Mouse (Mus musculus) thymus, postnatal 25 days (tissue): ENCODE measurements around the gene Mtrex.

Experiments
- DNase-seq: peaks from one replicate; pipeline ENCODE4 v3.0.0; 2022

Gene Mtrex

GRCm38 (mm10) chr13:112927287-112928001 lies at the start of gene Mtrex, which contains the start of gene Dhx29:
Gene Mtrex, minus strand, starts transcription at chr13:112927398.
Gene Dhx29, plus strand, starts transcription at chr13:112927454.
- peak; percentile 98 for DNase-seq

- no peak for DNase-seq
Observed at GRCm38 (mm10) chr13:112976720-112977119, 49.5 kb upstream of the Mtrex start.

DNA sequence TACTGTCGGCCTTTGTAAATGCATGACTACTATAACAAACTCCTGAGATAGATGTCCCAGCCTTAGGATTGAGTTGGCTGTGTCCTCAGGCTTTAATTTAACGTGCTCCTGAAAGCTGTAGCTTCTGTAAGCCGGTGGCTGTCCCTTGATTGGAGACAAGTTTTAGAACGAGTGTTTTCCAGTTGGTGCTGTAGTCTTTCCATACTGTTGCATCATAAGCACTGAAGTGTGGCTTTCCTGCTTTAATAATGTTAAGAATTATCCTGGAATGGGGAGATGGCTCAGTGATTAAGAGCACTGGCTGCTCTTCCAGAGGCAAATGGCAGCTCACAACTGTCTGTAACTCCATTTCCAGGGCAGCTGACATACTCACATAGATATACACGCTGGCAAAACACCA lies 40.1 kb upstream of the Mtrex start:
- DNase-seq, result no peak

DNA sequence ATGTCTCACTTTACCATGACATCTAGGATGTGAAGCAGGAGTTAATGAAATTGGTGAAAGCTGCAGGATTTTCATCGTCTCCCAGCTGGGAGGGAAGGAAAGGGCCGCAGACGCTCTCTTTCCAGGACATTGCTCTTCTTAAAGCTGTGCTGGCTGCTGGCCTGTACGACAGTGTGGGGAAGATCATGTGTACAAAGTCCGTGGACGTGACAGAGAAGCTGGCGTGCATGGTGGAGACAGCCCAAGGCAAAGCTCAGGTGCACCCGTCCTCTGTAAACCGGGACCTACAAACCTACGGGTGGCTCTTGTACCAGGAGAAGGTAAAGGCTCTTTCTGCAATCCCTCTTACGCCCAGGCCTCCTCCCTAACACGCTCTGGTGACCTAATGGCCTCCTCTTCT lies 37.2 kb upstream of the Mtrex start:
- no peak for DNase-seq

- DNase-seq, result no peak
Observed at GRCm38 (mm10) chr13:112963081-112963480, 35.9 kb upstream of the Mtrex start.

DNA sequence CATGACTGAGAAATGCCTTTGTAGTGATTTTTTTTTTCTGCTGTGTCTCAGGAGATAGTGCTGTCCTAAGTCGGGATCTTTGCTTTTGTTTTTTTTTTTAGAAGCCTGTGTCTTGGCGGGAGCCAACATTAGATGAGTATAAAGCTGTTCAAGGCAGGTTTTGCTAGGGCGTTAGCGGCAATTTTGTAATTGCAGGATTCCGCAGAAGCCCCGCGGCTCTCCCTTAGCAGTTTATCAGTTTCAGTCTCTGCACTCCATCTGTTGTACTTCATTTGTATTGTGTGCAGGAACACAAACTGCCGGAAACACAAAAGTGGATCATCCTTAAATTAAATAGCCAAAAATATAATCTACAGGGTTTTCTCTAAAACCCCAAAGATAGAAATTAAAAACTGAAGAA lies 26.9 kb upstream of the Mtrex start:
- DNase-seq, result no peak

GRCm38 (mm10) chr13:112945900-112946299 lies 18.7 kb upstream of the Mtrex start:
- no peak for DNase-seq

DNA sequence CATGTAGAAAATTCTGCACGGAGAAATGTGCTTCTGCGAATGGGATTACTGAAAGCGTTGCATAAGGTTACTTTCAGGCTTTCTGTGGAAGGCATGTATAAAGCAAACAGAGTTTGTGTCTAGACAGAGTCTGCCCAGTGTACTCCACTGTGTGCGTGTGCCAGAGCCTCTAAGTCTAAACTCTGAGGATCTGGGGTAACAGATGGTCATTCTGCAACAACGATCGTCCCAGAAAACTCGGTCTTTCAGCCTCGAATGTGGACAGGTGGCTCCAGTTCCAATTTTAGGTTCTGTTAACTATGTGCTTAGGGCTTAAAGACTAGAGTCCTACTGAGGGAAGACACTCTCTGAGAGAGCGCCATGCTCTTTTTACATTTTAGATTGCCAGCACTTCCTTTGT lies 18.1 kb upstream of the Mtrex start:
- no peak for DNase-seq

- no peak for DNase-seq
Observed at GRCm38 (mm10) chr13:112941879-112942330, 14.7 kb upstream of the Mtrex start.

DNA sequence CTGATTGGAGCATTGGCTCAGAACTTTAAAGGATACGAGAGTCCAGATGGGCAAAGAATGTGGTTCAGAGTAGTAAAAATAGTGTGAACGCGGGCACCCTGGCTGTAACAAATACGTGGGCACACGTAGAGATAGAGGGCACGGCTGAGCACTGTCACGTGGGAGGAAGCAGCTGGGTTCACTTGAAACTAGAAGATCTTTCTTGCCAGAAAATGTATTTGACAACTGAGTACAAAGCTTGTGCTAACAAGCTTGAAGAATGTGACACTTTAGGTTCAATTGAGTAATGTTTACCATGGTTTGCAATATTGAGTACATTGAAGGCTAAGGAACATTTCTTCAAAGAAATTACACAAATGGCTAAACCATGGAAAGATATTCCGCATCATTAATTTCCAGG lies 10.9 kb upstream of the Mtrex start:
- no peak for DNase-seq

- DNase-seq, result no peak
Observed at GRCm38 (mm10) chr13:112928038-112928668, 955 bp upstream of the Mtrex start.

GRCm38 (mm10) chr13:112926796-112927195 lies 402 bp downstream of the Mtrex start:
- peak; percentile 32 for DNase-seq

DNA sequence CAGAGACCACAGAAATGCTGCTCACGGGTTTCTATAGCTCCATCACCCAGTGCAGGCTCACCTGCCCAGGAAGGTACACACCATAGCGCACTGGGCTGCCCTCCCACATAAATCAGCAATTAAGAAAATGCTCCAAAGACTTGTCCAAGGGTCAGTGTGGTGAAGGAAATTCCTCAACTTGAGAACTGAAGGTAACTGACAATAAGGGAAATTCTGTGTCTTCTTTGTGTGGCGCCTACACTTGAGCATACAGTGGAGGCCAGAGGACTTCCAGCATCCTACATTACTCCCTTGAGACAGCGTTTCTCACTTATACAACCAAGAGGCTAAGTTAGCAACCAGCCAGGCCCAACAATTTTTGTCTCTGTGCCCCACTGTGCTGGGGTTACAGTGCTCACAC lies 1.2 kb downstream of the Mtrex start:
- DNase-seq, result no peak

DNA sequence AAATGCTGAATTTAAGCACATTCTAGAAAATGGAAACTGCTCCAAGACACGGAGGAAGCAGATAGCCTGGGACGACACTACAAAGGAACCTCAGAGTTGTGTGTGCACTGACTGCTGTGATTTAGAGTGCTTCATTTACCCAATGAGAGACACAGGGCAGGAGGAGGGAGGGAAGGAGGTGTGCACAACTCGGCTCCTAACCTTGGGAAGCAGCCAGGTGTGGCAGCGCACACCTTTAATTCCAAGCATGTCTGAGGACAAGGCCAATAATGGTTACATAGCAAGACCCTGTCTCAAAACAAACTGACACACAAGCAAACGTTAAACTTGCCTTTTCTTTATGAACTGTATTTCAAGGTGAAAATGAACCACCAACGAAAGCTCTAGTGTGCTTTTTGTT lies 1.9 kb downstream of the Mtrex start:
- no peak for DNase-seq

GRCm38 (mm10) chr13:112920906-112921305 lies 6.3 kb downstream of the Mtrex start:
- no peak for DNase-seq

DNA sequence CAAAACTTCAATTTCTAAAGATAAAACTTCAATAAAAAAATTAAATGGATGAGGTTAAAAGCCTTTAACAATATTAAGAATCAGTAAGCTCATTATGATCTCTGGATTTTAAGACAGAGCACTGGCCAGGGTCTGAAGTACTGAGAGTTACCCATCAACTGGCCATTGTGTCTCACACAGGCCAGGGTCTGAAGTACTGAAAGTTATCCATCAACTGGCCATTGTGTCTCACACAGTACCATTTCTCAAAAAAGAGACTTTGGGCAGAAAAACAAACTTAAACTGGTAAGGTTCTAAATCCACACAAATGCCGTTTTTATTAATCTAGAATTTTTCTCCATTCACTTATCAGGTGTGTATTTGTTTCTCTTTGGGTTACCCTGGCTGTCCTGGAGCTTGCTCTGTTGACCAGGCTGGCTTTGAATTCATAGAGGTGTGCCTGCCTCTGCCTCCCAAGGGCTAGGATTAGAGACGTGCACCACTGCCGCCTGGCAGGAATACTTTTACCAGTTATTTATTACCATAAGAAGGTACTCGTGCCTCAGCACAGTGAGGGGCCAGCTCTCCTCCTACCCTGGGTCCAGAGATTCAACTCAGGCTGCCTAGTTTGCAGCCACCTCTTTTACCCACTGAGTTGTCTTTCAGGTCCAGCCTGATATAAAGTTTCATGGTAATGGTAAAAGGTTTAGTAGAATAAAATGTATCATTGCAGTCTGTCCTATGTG lies 7.9 kb downstream of the Mtrex start:
- DNase-seq, result no peak

- DNase-seq, result no peak
Observed at GRCm38 (mm10) chr13:112910434-112910833, 16.8 kb downstream of the Mtrex start.

- DNase-seq, result peak; percentile 36
Observed at GRCm38 (mm10) chr13:112909663-112910062, 17.5 kb downstream of the Mtrex start.

DNA sequence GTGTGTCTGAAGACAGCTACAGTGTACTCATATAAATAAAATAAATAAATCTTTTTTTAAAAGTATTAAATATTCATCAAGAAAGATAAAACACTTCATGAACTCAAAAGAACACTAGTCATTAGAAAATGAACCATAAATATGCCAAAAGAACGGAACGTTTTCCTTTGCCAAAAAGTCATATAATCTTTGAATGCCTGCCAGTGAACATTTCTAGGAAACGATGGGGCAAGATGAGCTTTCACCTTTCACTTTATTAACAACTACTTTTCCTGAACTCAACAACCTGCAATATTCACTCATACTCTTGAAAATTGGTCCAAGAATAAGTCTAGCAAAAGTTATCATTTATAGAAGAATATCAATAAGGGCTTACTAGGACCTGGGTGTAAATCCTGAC lies 25.0 kb downstream of the Mtrex start:
- no peak for DNase-seq

DNA sequence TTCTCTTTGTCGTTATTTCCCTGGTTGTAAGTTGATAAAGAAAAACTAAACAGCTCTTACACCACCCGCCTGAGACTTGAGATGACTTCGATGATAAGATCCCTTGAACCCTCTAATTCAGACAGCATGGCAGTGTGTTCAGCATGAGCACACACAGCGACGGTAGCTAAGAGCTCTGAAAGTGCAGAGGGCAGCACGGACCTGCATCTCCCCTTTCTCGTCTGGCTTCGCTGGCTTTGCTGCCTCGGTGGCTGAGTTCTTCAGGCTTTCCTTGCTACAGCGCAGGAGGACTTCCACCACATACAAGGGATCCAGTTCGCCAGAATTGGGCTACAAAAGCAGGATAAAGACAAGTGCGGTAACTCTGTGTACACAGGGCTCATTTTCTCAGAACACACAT lies 40.0 kb downstream of the Mtrex start:
- no peak for DNase-seq

DNA sequence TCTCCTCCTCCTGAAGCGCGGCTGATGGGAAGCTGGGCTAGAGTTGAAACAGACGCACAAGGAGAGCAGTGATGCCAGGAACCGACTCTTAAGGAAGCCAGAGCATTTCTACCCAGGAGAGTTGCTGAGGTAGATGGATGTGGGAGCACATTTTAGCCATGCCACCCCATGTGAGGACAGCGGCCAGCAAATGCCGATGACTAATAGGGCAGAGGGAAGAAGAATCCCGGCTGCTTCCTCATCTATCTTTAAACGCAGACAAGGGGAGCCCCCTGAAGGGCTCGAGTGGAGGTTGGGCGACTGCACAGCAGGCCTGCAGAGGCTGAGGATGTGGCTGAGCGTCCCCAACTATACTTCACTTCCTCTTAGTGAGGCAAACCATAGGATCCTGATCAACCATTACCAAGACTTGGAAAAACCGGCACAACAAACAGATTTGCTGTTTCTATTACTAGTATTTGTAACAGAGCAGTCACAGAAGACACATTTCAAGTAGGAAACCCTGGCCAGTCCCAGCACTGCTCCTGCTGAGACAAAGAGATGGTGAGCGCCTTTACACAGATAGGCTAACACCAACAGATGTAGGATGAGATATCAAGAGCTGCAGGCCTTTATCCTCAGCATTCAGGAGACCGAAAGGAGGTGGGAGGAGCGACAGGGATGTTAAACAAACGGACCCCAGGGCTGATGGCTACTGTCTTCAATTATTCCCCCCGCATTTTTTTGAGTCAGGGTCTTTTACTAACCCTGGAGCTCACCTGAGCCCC lies 55.5 kb downstream of the Mtrex start:
- no peak for DNase-seq

GRCm38 (mm10) chr13:112870039-112870690 lies 57.0 kb downstream of the Mtrex start:
- DNase-seq, result no peak

GRCm38 (mm10) chr13:112867381-112867780 lies 59.8 kb downstream of the Mtrex start:
- no peak for DNase-seq
